Mouse (Mus musculus) lung, adult 2 months (tissue): Measurements from ENCODE around the gene Lpcat2. TPM values are rescaled to one million over a fixed set of nuclear protein-coding genes. Genes with fewer than 3 reads are reported as not detected.

Experiments used
- DNase-seq: peaks from one replicate; pipeline ENCODE4 v3.0.0; 2022
- H3K4me1 ChIP-seq: fragments of 200-500 bp; 2 replicates; pipeline ENCODE4 v1.6.1; 2011; ENCODE audit warnings: low read length; ENCODE audit not compliant: control insufficient read depth, insufficient read depth
- H3K4me3 ChIP-seq: fragments of 200-500 bp; replicated peaks from 2 replicates; pipeline ENCODE3; 2011; ENCODE audit warnings: low read depth, mild to moderate bottlenecking, control low read depth, low read length; ENCODE audit errors: extremely low read depth
- CTCF ChIP-seq: fragments of 200-500 bp; IDR thresholded peaks from 2 replicates; pipeline ENCODE4 v1.5.1; 2011; ENCODE audit warnings: mild to moderate bottlenecking, low read length, control low read depth; ENCODE audit not compliant: insufficient read depth
- POLR2A ChIP-seq: fragments of 200-500 bp; IDR thresholded peaks from 2 replicates; pipeline ENCODE4 v1.6.1; 2011; ENCODE audit warnings: low read depth, mild to moderate bottlenecking, control low read depth, low read length, borderline replicate concordance; ENCODE audit errors: extremely low read depth
- WGBS: fragments of 180-500 bp; shearing (Covaris S2); methylation state at CpG from one replicate; pipeline ENCODE4 v1.1.7; 2018; 5-methylcytosine and 5-hydroxymethylcytosine counted together
- polyA plus RNA-seq: library from polyadenylated mRNA; depleted of rRNA; stranded (reverse); fragments of >200 nt; gene quantifications from 2 replicates; pipeline ENCODE4 v1.2.3, GENCODE M21; 2012; rRNA removed

The Lpcat2 gene
- 3.1 and 5.0 TPM in 2 replicates for polyA plus RNA-seq

GRCm38 (mm10) chr8:92855171-92855894, at the start of gene Lpcat2:
Gene Lpcat2, plus strand, starts transcription at chr8:92855339.
- no peak for TF ChIP-seq CTCF
- TF ChIP-seq POLR2A: no peak
- H3K4me1 ChIP-seq: no peaks in the 10 kb centered on the region; the same call in 1 of the 2 replicates
- 5% methylated on average over 50 of the region's 50 CpGs for WGBS
- peak within 1 kb of the TSS; percentile 63 for H3K4me3 ChIP-seq
- DNase-seq: peak; percentile 85

GRCm38 (mm10) chr8:92812773-92813172, 42.4 kb upstream of the Lpcat2 start:
- H3K4me1 ChIP-seq: no peaks in the 10 kb centered on the region
- no peak overlapping the region for H3K4me3 ChIP-seq
- no peak for TF ChIP-seq CTCF
- TF ChIP-seq POLR2A: no peak
- 81% methylated on average over 2 of the region's 2 CpGs for WGBS
- DNase-seq: no peak

- TF ChIP-seq POLR2A: no peak
- TF ChIP-seq CTCF: no peak
- Histone ChIP-seq H3K4me1 (no peaks in the 10 kb centered on the region), H3K4me3 (no peak overlapping the region)
- 80% methylated on average over 5 of the region's 5 CpGs for WGBS
- DNase-seq: no peak
Measured at GRCm38 (mm10) chr8:92815661-92816060, 39.5 kb upstream of the Lpcat2 start.

- peak; percentile 89 for DNase-seq
- 20% methylated on average over 6 of the region's 6 CpGs for WGBS
- Histone ChIP-seq H3K4me3 (no peak overlapping the region), H3K4me1 (no peaks in the 10 kb centered on the region)
- TF ChIP-seq POLR2A (no peak), CTCF (peak; percentile 99)
Measured at GRCm38 (mm10) chr8:92817928-92818818, 37.0 kb upstream of the Lpcat2 start.

- H3K4me3 ChIP-seq: no peak overlapping the region
- no peak for DNase-seq
- no peaks in the 10 kb centered on the region for H3K4me1 ChIP-seq
- TF ChIP-seq POLR2A (no peak), CTCF (no peak)
Measured at GRCm38 (mm10) chr8:92821151-92821550, 34.0 kb upstream of the Lpcat2 start.

- no peak for TF ChIP-seq POLR2A
- TF ChIP-seq CTCF: no peak
- WGBS: 59% methylated on average over 5 of the region's 5 CpGs
- no peak overlapping the region for H3K4me3 ChIP-seq
- no peaks in the 10 kb centered on the region for H3K4me1 ChIP-seq
- no peak for DNase-seq
Measured at GRCm38 (mm10) chr8:92822386-92822785, 32.8 kb upstream of the Lpcat2 start.

- no peak overlapping the region for H3K4me3 ChIP-seq
- WGBS: 54% methylated on average over 4 of the region's 4 CpGs
- TF ChIP-seq POLR2A (no peak), CTCF (no peak)
- no peaks in the 10 kb centered on the region for H3K4me1 ChIP-seq
- no peak for DNase-seq
Measured at GRCm38 (mm10) chr8:92825991-92826390, 29.1 kb upstream of the Lpcat2 start.

- Histone ChIP-seq H3K4me1 (no peaks in the 10 kb centered on the region), H3K4me3 (peak within 1 kb of the TSS; percentile 42)
- DNase-seq: peak; percentile 23
- no peak for TF ChIP-seq POLR2A
- no peak for TF ChIP-seq CTCF
- 5% methylated on average over 37 of the region's 37 CpGs for WGBS
Measured at GRCm38 (mm10) chr8:92827243-92828034, 27.7 kb upstream of the Lpcat2 start, which contains the start of gene Mmp2. Gene Mmp2, plus strand, starts transcription at chr8:92827291.

- no peak for TF ChIP-seq CTCF
- no peak for TF ChIP-seq POLR2A
- 30% methylated on average over 15 of the region's 15 CpGs for WGBS
- Histone ChIP-seq H3K4me3 (no peak overlapping the region), H3K4me1 (no peaks in the 10 kb centered on the region)
- no peak for DNase-seq
Measured at GRCm38 (mm10) chr8:92828251-92828743, 26.8 kb upstream of the Lpcat2 start.
